Mouse (Mus musculus) CD4-positive naive resting alpha-beta T cell, adult 76 days (primary cell): ENCODE results near the gene St3gal5. TPM values are rescaled to one million over a fixed set of nuclear protein-coding genes. Genes with fewer than 3 reads are reported as not detected.

Experiments used
- total RNA-seq: library from RNA; stranded (reverse); gene quantifications from one replicate; pipeline ENCODE4 v1.2.4, GENCODE M21; 2023

St3gal5 gene
- 3.1 TPM for total RNA-seq

DNA sequence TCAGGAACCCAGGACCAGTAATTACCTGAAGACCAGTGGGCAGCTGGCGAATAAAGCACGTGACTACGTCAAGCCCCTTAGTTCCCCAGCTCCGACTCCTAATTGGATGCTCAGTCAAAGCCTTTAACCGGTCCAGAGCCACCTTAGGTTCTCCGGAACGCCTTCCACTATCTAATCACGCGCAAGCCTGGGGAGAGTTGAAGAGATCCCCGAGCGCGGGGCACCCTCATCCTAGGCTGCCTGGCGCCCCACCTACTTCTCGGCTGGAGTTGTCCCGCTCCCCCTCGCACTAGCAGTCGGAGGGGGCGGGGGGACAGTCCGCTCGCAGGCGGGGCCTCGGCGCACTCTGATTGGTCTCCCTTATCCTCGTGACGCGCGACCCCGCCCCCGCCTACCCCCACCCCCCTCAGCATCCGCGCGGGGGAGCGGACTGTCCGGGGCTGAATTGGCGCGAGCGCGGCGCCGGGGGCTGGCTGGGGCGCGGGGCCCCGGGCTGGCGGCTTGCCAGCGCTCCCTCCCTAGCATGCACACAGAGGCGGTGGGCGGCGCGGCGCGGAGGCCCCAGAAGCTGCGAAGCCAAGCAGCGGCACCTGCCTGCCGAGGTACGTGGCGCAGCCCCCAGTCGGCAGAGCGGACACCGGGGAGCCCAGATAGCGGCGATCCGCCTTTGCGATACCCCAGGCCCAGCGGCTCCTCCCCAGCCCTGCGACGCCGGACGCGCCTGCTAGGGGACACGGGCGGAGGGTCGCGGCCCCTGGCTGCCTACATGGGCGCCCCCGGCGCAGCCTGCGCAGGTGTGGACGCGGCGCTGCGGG, at the start of gene St3gal5:
TSS of gene St3gal5 (plus strand) at position 412 of the 815 bp plus-strand sequence.

Other genes starting within 250 kb of the St3gal5 start
- gene Ptcd3, start 188.8 kb upstream of the St3gal5 start, total RNA-seq = 132 TPM
- gene Polr1a, start 188.5 kb upstream of the St3gal5 start, total RNA-seq = 89.2 TPM
- gene Atoh8, start 138.0 kb downstream of the St3gal5 start, total RNA-seq = not detected
- gene Sftpb, start 207.0 kb downstream of the St3gal5 start, total RNA-seq = not detected
- gene Usp39, start 247.6 kb downstream of the St3gal5 start, total RNA-seq = 41.9 TPM
- 37.4 TPM for gene 0610030E20Rik, start 249.7 kb downstream of the St3gal5 start, total RNA-seq